Mouse (Mus musculus) liver, embryonic 12.5 days (tissue): ENCODE data around the gene Pogk. TPM values are rescaled to one million over a fixed set of nuclear protein-coding genes. Genes with fewer than 3 reads are reported as not detected.
A peak's percentile ranks its signal among the peaks of the same experiment; 100 is the strongest.

Experiments used
- ATAC-seq: fragments of 200-750 bp; cut with Nextera tagmentation; 2 replicates; pipeline ENCODE4 v1.8.0; 2017; ENCODE audit warnings: moderate number of reproducible peaks, mild to moderate bottlenecking, moderate library complexity
- H3K27ac ChIP-seq: fragments of 300-500 bp; sonication (generic); 2 replicates; pipeline ENCODE4 v1.5.1; 2016; ENCODE audit warnings: mild to moderate bottlenecking
- H3K27me3 ChIP-seq: fragments of 300-500 bp; sonication (generic); replicated peaks from 2 replicates; pipeline ENCODE4 v1.6.1; 2016; ENCODE audit warnings: mild to moderate bottlenecking, moderate library complexity
- H3K36me3 ChIP-seq: fragments of 300-500 bp; sonication (generic); 2 replicates; pipeline ENCODE4 v1.6.1; 2016; ENCODE audit warnings: mild to moderate bottlenecking, moderate library complexity
- H3K4me1 ChIP-seq: fragments of 300-500 bp; sonication (generic); 2 replicates; pipeline ENCODE4 v1.6.1; 2016
- H3K4me2 ChIP-seq: fragments of 300-500 bp; sonication (generic); 2 replicates; pipeline ENCODE4 v1.6.1; 2016; ENCODE audit warnings: mild to moderate bottlenecking, moderate library complexity
- H3K4me3 ChIP-seq: fragments of 300-500 bp; sonication (generic); 2 replicates; pipeline ENCODE4 v1.5.1; 2016; ENCODE audit warnings: mild to moderate bottlenecking, moderate library complexity
- H3K9ac ChIP-seq: fragments of 300-500 bp; sonication (generic); 2 replicates; pipeline ENCODE4 v1.6.1; 2016; ENCODE audit warnings: mild to moderate bottlenecking, moderate library complexity
- H3K9me3 ChIP-seq: fragments of 300-500 bp; sonication (generic); replicated peaks from 2 replicates; pipeline ENCODE4 v1.6.1; 2016; ENCODE audit warnings: mild to moderate bottlenecking, moderate library complexity
- WGBS: fragments of 180-500 bp; shearing (Covaris S2); methylation state at CpG from one replicate; pipeline ENCODE4 v1.1.7; 2016; ENCODE audit not compliant: insufficient replicate concordance; 5-methylcytosine and 5-hydroxymethylcytosine counted together
- polyA plus RNA-seq: library from polyadenylated mRNA; unstranded; fragments of >200 nt; fragmentation: Nextera tagmentation; extraction: Ambion mirVana; gene quantifications from 2 replicates; pipeline ENCODE4 v1.2.1, GENCODE M21; 2016

Pogk gene
- 2.8 and 3.2 TPM in 2 replicates for polyA plus RNA-seq

- 0 out of 2 replicates have a peak within 1 kb of the TSS, but pooled peaks have one; percentile 25 for H3K27ac ChIP-seq
- peak; percentile 88 for ATAC-seq
Measured at GRCm38 (mm10) chr1:166409701-166410220, at the start of gene Pogk. Gene Pogk (minus strand): TSS chr1:166409863.

GRCm38 (mm10) chr1:166441992-166442391, 32.3 kb upstream of the Pogk start:
- WGBS: 69% methylated on average over 3 of the region's 3 CpGs
- no peak overlapping the region for H3K4me3 ChIP-seq
- no peak for ATAC-seq

More at GRCm38 (mm10) chr1:166409701-166410220, at the start of gene Pogk:
- peak within 1 kb of the TSS; percentile 63 for H3K4me3 ChIP-seq
- H3K9me3 ChIP-seq: peaks cover 8% of the 10 kb centered on the region
- peaks cover 25% of the 10 kb centered on the region for H3K4me1 ChIP-seq
- peak within 1 kb of the TSS; percentile 76 for H3K9ac ChIP-seq
- H3K27me3 ChIP-seq: no peaks in the 10 kb centered on the region; the same call in 1 of the 2 replicates
- H3K4me2 ChIP-seq: peak within 1 kb of the TSS; percentile 97
- 4% methylated on average over 48 of the region's 49 CpGs for WGBS
- 0 out of 2 replicates have a peak, but pooled peaks cover 3% of the 10 kb centered on the region for H3K36me3 ChIP-seq

GRCm38 (mm10) chr1:166439426-166439825, 29.8 kb upstream of the Pogk start:
- Histone ChIP-seq H3K4me3 (no peak overlapping the region), H3K36me3 (no peaks in the 10 kb centered on the region), H3K27ac (no peak overlapping the region), H3K9ac (no peak overlapping the region), H3K27me3 (no peaks in the 10 kb centered on the region), H3K4me2 (no peak overlapping the region), H3K9me3 (no peaks in the 10 kb centered on the region), H3K4me1 (no peaks in the 10 kb centered on the region)
- 57% methylated on average over 6 of the region's 6 CpGs for WGBS
- no peak for ATAC-seq

More at GRCm38 (mm10) chr1:166441992-166442391, 32.3 kb upstream of the Pogk start:
- Histone ChIP-seq H3K9ac (no peak overlapping the region), H3K4me2 (no peak overlapping the region), H3K4me1 (no peaks in the 10 kb centered on the region), H3K27me3 (no peaks in the 10 kb centered on the region), H3K27ac (no peak overlapping the region), H3K36me3 (no peaks in the 10 kb centered on the region), H3K9me3 (no peaks in the 10 kb centered on the region)

GRCm38 (mm10) chr1:166429809-166430431, 20.3 kb upstream of the Pogk start:
- no peak overlapping the region for H3K9ac ChIP-seq
- H3K36me3 ChIP-seq: no peaks in the 10 kb centered on the region
- peak; percentile 84 for ATAC-seq
- H3K4me1 ChIP-seq: peaks cover 5% of the 10 kb centered on the region; the same call in 1 of the 2 replicates
- H3K9me3 ChIP-seq: no peaks in the 10 kb centered on the region
- 0 out of 2 replicates have a peak overlapping the region, but pooled peaks have one; percentile 14 for H3K27ac ChIP-seq
- peak overlapping the region; percentile 50 for H3K4me2 ChIP-seq
- WGBS: 20% methylated on average over 10 of the region's 10 CpGs
- peak overlapping the region; percentile 21; the same call in 1 of the 2 replicates for H3K4me3 ChIP-seq
- H3K27me3 ChIP-seq: no peaks in the 10 kb centered on the region

GRCm38 (mm10) chr1:166429053-166429452, 19.4 kb upstream of the Pogk start:
- H3K36me3 ChIP-seq: no peaks in the 10 kb centered on the region
- H3K4me3 ChIP-seq: no peak overlapping the region
- no peak overlapping the region for H3K27ac ChIP-seq
- H3K9ac ChIP-seq: no peak overlapping the region
- peaks cover 5% of the 10 kb centered on the region; the same call in 1 of the 2 replicates for H3K4me1 ChIP-seq
- ATAC-seq: 0 out of 2 replicates have a peak, but pooled peaks have one; percentile 57
- 29% methylated on average over 3 of the region's 3 CpGs for WGBS
- H3K4me2 ChIP-seq: peak overlapping the region; percentile 50
- H3K9me3 ChIP-seq: no peaks in the 10 kb centered on the region
- no peaks in the 10 kb centered on the region for H3K27me3 ChIP-seq

GRCm38 (mm10) chr1:166412266-166412665, 2.6 kb upstream of the Pogk start:
- ATAC-seq: no peak
- H3K4me3 ChIP-seq: no peak overlapping the region
- no peak overlapping the region for H3K4me2 ChIP-seq
- H3K9me3 ChIP-seq: peaks cover 8% of the 10 kb centered on the region
- peaks cover 25% of the 10 kb centered on the region for H3K4me1 ChIP-seq
- no peaks in the 10 kb centered on the region for H3K36me3 ChIP-seq
- no peaks in the 10 kb centered on the region; the same call in 1 of the 2 replicates for H3K27me3 ChIP-seq
- H3K9ac ChIP-seq: no peak overlapping the region
- WGBS: 84% methylated on average over 3 of the region's 3 CpGs
- no peak overlapping the region for H3K27ac ChIP-seq

- WGBS: 73% methylated on average over 1 of the region's 1 CpGs
- peaks cover 25% of the 10 kb centered on the region for H3K4me1 ChIP-seq
- no peak for ATAC-seq
- no peak overlapping the region for H3K9ac ChIP-seq
- no peak overlapping the region for H3K4me3 ChIP-seq
- peaks cover 8% of the 10 kb centered on the region for H3K9me3 ChIP-seq
- H3K27me3 ChIP-seq: no peaks in the 10 kb centered on the region; the same call in 1 of the 2 replicates
- no peak overlapping the region for H3K27ac ChIP-seq
- no peak overlapping the region for H3K4me2 ChIP-seq
- H3K36me3 ChIP-seq: no peaks in the 10 kb centered on the region
Measured at GRCm38 (mm10) chr1:166411541-166411940, 1.9 kb upstream of the Pogk start.

GRCm38 (mm10) chr1:166409177-166409700, 424 bp downstream of the Pogk start:
- peak; percentile 71 for ATAC-seq
- H3K27me3 ChIP-seq: no peaks in the 10 kb centered on the region; the same call in 1 of the 2 replicates
- H3K4me3 ChIP-seq: peak overlapping the region; percentile 63
- H3K9me3 ChIP-seq: peaks cover 8% of the 10 kb centered on the region
- peak overlapping the region; percentile 76 for H3K9ac ChIP-seq
- peaks cover 25% of the 10 kb centered on the region for H3K4me1 ChIP-seq
- 0 out of 2 replicates have a peak overlapping the region, but pooled peaks have one; percentile 25 for H3K27ac ChIP-seq
- H3K36me3 ChIP-seq: 0 out of 2 replicates have a peak, but pooled peaks cover 3% of the 10 kb centered on the region
- peak overlapping the region; percentile 97 for H3K4me2 ChIP-seq
- 3% methylated on average over 35 of the region's 45 CpGs for WGBS

GRCm38 (mm10) chr1:166403846-166404245, 5.8 kb downstream of the Pogk start:
- no peaks in the 10 kb centered on the region for H3K27me3 ChIP-seq
- H3K36me3 ChIP-seq: peaks cover 30% of the 10 kb centered on the region
- 75% methylated on average over 3 of the region's 3 CpGs for WGBS
- no peak overlapping the region for H3K4me3 ChIP-seq
- H3K27ac ChIP-seq: no peak overlapping the region
- H3K9me3 ChIP-seq: no peaks in the 10 kb centered on the region
- no peak overlapping the region for H3K9ac ChIP-seq
- peaks cover 9% of the 10 kb centered on the region for H3K4me1 ChIP-seq
- ATAC-seq: no peak
- no peak overlapping the region for H3K4me2 ChIP-seq

- no peaks in the 10 kb centered on the region for H3K9me3 ChIP-seq
Measured at GRCm38 (mm10) chr1:166402003-166402402, 7.7 kb downstream of the Pogk start.

GRCm38 (mm10) chr1:166401455-166401854, 8.2 kb downstream of the Pogk start:
- Histone ChIP-seq H3K4me1 (no peaks in the 10 kb centered on the region), H3K27ac (no peak overlapping the region), H3K9ac (no peak overlapping the region), H3K27me3 (no peaks in the 10 kb centered on the region), H3K9me3 (no peaks in the 10 kb centered on the region), H3K4me2 (no peak overlapping the region), H3K36me3 (peaks cover 53% of the 10 kb centered on the region), H3K4me3 (no peak overlapping the region)
- no peak for ATAC-seq

More at GRCm38 (mm10) chr1:166402003-166402402, 7.7 kb downstream of the Pogk start:
- Histone ChIP-seq H3K4me1 (no peaks in the 10 kb centered on the region), H3K4me3 (no peak overlapping the region), H3K27ac (no peak overlapping the region), H3K9ac (no peak overlapping the region), H3K36me3 (peaks cover 48% of the 10 kb centered on the region), H3K27me3 (no peaks in the 10 kb centered on the region), H3K4me2 (no peak overlapping the region)
- no peak for ATAC-seq
- 77% methylated on average over 4 of the region's 4 CpGs for WGBS

GRCm38 (mm10) chr1:166396381-166396780, 13.3 kb downstream of the Pogk start:
- no peak overlapping the region for H3K4me3 ChIP-seq
- no peaks in the 10 kb centered on the region for H3K27me3 ChIP-seq
- no peak overlapping the region for H3K27ac ChIP-seq
- H3K9me3 ChIP-seq: no peaks in the 10 kb centered on the region
- WGBS: 68% methylated on average over 6 of the region's 6 CpGs
- ATAC-seq: no peak
- no peaks in the 10 kb centered on the region for H3K4me1 ChIP-seq
- no peak overlapping the region for H3K9ac ChIP-seq
- H3K36me3 ChIP-seq: peaks cover 75% of the 10 kb centered on the region
- H3K4me2 ChIP-seq: no peak overlapping the region
